Mouse (Mus musculus) E14TG2a.4 (cell line): ENCODE results near the gene Pcyt2.

Experiments
- CTCF ChIP-seq: conservative IDR thresholded peaks from 2 replicates; pipeline ENCODE4 v1.5.1; 2014; ENCODE audit warnings: low read length
- NANOG ChIP-seq: IDR thresholded peaks from 2 replicates; pipeline ENCODE4 v1.6.1; 2014; ENCODE audit warnings: borderline replicate concordance, low read length, mixed read lengths

DNA sequence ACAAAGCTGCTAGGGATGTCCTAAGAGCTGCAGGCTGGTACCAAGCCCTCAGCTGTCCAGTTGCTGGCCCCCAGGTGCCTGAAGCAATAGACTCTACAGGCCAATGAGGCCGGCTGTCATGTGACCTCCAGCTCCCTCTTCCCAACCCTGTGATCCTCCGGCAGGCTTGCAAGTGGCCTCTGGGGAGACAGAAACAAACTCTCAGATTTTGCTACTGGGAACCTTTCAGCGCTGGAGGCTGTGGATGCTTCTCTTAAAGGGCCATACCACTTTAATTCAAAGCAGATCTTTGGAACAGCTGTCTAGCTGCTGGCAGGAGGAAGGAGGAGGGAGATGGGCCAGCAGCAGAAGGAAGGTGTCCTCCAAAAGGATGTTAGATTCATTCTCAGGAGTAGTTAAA is 48.9 kb upstream of the Pcyt2 start:
- TF ChIP-seq CTCF, result no peak
- TF ChIP-seq NANOG, result no peak
